Mouse (Mus musculus) heart, postnatal 4 days (tissue): ENCODE data around the gene Slc41a3. TPM values are rescaled to one million over a fixed set of nuclear protein-coding genes. Genes with fewer than 3 reads are reported as not detected.
A peak's percentile ranks its signal among the peaks of the same experiment; 100 is the strongest.

ENCODE experiments used
- DNase-seq: peaks from one replicate; pipeline ENCODE4 v3.0.0; 2021
- total RNA-seq, 2 experiments: library from RNA; stranded (reverse); gene quantifications; 2 replicates each; pipeline ENCODE4 v1.2.3; 2021

Gene Slc41a3
- 10 to 100 TPM; 19.4 to 19.8 TPM for total RNA-seq

DNA sequence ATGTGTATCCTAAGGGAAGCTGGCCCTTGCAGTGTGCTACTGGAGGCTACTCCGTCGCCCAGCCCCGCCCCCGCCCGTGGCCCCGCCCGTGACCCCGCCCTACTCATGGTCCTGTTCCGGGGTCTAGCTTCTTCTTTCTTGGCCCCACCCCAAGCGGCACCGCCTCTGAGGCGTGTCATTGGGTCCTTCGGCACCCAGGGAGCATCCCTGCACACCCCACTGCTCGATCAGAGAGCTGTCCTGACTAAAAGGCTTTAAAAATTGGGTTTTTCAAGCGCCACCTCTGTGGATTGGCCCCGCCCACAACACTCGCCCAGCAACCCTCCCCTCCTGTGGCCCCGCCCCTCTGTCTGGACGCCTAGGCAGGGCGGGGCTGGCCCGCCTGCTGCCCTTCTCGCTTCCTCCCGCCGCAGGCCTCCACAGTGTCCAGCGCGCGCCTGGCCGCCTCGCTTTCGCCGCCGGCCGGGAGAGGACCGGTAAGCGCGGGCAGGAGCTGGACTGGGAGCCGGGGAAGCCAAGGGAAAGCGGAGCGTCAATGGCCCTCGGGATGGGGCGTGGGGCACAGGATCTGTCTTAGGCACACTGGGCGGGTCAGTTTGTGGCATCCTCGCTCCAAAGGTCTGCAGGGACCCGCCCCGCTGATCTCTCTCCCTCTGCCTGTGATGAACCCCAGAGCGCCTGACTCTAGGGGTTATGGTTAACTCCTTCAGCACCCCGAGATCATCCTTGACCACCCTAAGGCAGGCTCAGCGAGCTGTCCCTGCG lies at the start of gene Slc41a3:
Gene Slc41a3, plus strand, starts transcription at position 193 of the 765 bp plus-strand sequence.
- DNase-seq = peak; percentile 94

- DNase-seq = no peak
Measured at GRCm38 (mm10) chr6:90556534-90557058, 47.9 kb upstream of the Slc41a3 start.

DNA sequence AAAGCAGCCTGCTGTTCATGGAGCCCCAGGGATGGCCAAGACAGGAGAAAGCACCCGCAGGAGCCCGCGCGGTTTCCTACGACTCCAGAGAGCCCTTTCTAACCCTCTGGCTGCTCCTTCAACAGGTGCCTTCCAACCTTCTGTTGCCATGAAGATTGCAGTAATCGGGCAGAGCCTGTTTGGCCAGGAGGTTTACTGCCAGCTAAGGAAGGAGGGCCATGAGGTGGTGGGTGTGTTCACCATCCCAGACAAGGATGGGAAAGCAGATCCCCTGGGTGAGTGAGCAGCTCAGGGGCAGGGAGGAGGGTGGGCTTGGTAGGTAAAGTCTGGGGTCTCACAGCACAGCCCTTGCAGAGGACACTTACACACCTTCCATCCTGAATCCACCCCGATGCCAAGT lies 47.4 kb upstream of the Slc41a3 start:
- no peak for DNase-seq

DNA sequence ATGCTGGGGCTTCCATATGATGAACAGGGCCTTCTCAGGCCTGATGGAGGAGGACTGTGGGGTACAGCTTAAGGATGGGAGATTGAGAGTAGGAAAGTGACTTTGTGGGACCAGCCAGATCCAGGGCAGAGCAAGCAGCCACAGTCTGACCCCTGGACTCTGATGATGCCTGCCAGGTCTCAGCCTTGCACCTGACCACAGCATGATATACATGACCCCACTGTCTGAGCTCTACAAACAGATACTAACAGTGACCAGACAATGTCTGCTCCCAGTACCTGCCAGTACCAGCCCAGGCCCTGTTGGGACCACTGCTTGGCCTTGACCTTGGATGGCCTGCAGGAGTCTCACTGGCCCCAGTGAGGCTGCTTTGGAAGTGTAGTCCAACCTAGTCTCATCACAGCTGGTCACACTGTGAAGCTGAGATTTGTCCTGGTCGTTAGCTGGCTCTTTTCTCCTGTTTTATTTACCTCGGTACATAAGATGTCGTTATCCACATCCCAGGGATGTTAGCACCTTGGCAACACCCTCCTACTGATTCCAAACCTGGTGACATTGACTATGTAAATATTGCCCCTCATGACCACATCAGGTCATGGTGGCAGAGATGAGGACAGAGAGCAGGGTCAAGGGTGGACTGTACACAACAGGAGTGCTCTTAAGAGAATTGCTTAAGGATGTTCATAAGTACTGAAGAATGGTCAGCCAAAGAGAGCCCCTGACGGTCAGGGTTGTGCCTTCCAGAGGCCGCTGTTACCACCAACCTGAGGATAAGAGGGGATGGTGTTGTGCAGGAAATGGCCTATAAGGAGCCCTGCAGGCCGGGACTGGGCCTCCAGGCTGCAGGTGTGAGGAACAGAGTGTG lies 46.5 kb upstream of the Slc41a3 start:
- no peak for DNase-seq

DNA sequence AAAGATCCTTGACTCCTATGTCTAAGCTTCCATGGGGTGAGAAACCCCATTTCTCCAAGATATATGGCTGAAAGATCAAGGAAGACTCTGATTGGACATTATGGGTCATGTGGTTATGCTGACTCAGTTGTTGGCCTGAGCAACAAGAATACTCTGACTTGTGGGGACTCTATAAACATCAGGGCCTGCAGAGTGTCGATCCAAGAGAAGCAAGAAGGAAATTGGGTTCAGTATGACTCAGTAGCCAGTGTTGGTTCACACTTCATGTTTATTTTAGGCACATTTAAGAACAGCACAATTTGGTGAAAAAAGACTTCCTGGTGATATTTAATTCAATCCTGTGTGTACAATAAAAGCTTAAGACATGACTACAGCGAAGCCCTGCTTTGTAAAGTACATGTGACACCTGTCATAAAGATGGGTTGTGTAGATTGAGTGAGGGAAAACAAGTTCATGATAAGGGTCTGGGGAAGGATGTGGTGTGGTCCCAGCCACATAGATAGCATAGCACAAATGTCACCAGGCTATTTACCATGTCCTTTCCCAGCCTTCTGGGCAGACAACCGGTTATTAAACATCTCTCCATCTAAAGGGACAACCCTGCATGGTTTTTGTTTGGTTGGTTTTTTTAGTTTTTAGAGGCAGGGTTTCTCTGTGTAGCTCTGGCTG lies 44.0 kb upstream of the Slc41a3 start:
- no peak for DNase-seq

- DNase-seq = no peak
Measured at GRCm38 (mm10) chr6:90561234-90561781, 43.2 kb upstream of the Slc41a3 start.

- no peak for DNase-seq
Measured at GRCm38 (mm10) chr6:90564240-90564639, 40.3 kb upstream of the Slc41a3 start.

DNA sequence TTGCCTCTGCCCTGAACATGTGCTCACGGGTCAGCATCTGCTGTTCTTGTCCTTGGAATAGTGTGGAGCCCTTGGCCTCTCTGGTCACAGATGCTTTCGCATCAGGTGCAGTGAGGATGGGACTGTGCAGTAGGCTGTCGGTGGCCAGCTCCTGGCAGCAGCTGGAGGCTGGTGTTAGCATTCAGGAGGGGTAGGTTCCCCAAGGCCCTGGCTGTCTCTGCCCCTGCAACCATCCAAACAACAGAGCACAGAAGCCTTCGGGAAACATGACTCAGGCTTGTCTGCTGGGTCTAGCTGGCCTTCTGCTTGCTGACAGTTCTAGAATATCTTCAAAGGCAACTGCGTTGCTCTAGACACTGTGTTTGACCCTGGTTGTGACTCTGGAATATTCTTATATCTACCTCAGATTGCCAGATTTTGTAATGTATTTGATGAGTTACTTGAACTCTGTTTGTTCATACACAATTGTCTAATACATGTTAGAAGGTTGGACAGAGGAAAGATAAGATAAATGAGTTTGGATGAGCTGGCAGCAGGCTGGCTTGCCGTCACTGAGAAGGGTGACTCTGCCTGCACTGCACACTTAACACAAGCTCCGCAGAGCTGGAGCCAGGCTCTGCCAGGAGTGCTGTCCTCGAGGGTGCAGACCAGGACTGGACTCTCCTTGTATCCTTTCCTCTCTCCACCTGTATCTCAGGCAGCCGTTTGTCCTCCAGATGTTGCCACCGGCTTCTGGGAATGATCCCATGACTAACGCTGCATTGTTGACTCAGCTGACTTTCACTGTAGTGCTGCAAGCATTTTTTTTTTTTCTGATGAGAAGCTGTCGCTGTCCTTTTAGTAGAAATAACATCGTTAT lies 38.9 kb upstream of the Slc41a3 start:
- DNase-seq = no peak

GRCm38 (mm10) chr6:90567486-90567885 lies 37.0 kb upstream of the Slc41a3 start:
- DNase-seq = no peak

DNA sequence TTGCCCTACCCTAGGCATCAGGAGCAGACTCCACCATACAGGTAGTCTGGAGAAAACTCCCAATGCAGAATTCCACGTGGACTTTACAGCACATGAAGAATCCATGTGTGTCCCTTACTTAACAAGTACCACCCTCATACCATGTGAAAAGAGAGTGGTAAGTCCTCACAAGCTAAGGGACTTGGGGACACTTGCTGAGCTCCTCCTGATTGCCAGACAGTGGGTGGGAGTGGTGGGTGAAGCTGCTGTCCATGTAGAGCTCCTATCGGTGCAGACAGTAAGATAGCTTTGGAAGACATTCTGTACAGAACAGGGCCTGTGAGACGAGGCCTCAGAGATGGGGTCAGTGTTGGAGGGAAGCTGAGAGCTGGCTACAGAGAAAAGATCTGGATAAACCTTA lies 36.6 kb upstream of the Slc41a3 start:
- DNase-seq = no peak

DNA sequence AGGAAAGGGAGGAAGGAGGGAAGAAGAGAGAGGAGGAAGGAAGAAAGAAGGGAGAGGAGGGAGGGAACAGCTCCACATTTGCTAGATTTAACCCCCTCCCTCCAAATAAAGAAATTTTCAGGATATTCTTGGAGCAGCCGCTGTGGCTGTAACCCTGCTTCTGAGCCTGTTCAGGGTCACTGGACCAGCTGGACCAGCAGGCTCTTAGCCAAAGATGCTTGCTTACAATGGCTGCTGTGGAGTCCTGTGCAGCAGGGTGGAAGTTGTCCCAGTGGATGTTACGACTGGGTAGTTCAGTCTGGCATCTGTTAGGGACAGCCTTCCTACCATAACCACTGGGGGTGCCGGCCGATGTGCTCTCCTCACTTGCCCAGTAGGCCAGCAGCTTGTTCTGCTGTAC lies 35.8 kb upstream of the Slc41a3 start:
- no peak for DNase-seq

DNA sequence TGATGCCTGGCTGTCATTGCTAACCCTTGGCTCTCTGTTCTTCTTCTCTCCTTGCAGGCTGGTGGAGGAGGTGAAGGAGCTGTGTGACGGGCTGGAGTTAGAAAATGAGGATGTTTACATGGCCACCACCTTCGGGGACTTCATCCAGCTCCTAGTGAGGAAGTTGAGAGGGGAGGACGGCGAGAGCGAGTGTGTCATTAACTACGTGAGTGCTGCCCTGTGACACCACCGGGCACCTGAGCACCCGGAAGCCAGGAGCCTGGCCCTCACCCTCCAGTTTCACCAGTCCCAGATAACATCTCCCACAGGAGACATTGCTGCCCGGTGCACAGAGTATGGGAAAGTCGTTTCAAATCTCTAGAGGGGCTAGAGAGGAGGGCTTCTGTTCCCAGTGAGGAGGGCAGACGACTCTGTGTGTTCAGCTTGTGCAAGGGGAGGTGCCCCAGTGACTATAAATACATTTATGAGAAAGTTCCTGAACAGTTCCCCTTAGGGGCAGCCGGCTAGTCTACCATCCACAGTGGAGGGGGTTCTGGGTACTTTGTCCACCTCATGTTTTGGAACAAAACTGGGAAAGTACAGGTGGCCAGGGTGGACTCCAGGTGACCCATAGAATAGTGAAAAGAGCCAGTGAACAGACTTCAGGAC lies 34.7 kb upstream of the Slc41a3 start:
- DNase-seq = no peak

- no peak for DNase-seq
Measured at GRCm38 (mm10) chr6:90570392-90570791, 34.1 kb upstream of the Slc41a3 start.

GRCm38 (mm10) chr6:90575261-90575715 lies 29.2 kb upstream of the Slc41a3 start:
- peak; percentile 87 for DNase-seq

DNA sequence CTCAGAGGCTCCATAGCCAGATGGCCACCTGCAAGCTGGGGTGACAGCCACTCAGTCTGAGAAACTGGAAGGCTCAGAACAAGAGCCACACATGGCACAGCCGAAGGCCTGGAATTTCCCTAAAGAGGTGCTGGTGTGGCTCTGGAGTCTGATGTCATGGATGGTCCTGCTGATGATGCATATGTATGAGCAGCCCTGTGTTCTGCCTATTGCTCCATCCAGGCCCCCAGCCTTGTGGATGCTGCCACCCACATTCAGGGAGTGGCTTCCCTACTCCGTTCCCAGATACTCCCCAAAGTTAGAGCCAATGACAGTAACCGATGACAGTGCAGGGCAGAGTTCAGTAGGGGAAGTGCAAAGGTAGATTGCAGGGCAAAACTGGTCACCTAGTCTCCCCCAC lies 26.4 kb upstream of the Slc41a3 start:
- no peak for DNase-seq

GRCm38 (mm10) chr6:90582331-90582730 lies 22.2 kb upstream of the Slc41a3 start:
- DNase-seq = no peak

DNA sequence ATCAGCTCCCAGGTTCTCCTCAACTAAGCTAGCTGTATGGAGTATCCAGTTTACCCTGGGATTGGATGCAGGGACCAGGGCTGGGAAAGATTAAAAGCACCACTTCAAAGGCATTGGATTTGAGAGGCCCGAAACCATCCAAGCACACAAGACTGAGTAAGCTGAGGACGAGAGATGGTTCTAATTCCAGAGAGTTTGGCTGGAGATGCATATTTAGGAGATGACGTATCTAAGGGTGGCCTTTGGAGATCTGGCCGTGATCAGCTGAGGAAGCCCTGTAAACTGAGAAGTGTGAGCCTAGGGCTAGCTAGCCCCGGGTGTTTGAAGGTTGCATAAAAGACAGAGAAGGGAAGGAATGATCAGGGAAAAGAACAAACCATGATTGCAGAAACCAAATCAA lies 16.4 kb upstream of the Slc41a3 start:
- no peak for DNase-seq

DNA sequence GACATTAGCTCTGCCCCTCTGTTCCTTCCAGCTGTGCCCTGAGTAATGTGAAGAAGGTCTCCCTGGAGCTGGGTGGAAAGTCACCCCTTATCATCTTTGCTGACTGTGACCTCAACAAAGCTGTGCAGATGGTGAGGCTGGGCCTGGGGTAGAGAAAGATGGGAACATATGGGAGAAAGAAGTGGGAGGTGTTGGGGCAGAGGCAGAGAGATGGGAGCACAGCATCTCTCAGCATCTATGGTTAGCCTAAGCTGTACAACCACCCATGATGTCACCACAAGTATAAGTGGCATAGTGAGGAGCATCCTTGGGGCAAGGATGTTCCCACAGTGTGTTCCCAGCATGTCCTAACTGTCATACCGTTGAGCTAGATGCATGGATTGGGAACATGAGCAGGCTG lies 13.8 kb upstream of the Slc41a3 start:
- no peak for DNase-seq

DNA sequence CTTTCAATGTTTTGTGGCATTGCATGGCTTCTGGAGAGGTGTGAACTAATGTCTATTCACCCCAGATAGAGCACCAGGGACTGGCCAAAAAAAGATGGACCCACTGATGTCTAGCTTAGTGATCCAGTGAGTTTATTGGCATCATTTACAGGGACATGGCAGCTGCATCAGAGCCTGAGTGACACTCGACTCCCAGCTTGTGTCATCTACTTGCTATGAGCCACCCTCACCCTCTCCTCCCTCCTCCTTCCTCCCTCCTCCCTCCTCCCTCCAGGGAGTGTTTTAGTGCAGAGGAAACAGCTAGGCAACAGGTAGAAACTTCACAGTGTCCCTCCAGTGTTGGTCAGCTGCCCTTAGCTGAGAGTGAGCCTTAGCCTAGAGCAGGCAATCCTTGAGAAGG lies 9.6 kb upstream of the Slc41a3 start:
- no peak for DNase-seq

- DNase-seq = no peak
Measured at GRCm38 (mm10) chr6:90597060-90597459, 7.5 kb upstream of the Slc41a3 start.

DNA sequence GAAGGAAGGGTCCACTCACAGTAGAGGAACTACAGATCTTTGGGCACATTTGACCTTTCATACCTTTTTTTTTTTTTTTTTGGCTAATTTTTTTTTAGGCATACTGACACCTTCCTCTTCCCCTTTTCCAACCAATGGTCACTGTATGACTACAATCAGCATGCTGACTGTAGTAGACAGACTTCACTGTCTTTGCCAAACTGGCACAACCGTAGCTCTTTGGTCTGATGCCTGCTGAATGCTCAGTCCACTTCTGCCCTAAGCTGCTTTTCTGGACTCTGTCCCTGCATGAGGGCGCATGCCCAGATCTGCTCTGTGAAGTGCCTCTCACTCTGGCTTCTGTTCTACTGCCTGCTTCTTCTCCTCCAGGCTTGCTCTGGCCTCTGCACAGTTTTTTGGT lies 6.9 kb upstream of the Slc41a3 start:
- DNase-seq = peak; percentile 68
